Mouse (Mus musculus) bone marrow macrophage, adult 2 months (primary cell): ENCODE results near the gene Senp3.

ENCODE experiments used
- CTCF ChIP-seq: IDR thresholded peaks from 2 replicates; pipeline ENCODE4 v1.5.1; 2012; ENCODE audit warnings: low read depth, mild to moderate bottlenecking, low read length, moderate library complexity
- POLR2A ChIP-seq: IDR thresholded peaks from 2 replicates; pipeline ENCODE4 v1.6.1; 2012; ENCODE audit warnings: mild to moderate bottlenecking, low read depth, low read length, borderline replicate concordance

GRCm38 (mm10) chr11:69656065-69656455 is 25.8 kb downstream of the Senp3 start:
- TF ChIP-seq POLR2A: no peak
- TF ChIP-seq CTCF: no peak
